Mouse (Mus musculus): ENCODE results near the gene Tmed11.
"Not testable (repeated sequence)": the region's sequence is repeated elsewhere in the genome, so short reads cannot be mapped to it uniquely, and the experiment has no call there.

Gene Tmed11

GRCm38 (mm10) chr5:108795263-108795662 is at the start of gene Tmed11:
Gene Tmed11, minus strand, starts transcription at chr5:108795363.
- DNase-seq (ENCODE audit: low read depth, low spot score), result not testable (repeated sequence)

DNA sequence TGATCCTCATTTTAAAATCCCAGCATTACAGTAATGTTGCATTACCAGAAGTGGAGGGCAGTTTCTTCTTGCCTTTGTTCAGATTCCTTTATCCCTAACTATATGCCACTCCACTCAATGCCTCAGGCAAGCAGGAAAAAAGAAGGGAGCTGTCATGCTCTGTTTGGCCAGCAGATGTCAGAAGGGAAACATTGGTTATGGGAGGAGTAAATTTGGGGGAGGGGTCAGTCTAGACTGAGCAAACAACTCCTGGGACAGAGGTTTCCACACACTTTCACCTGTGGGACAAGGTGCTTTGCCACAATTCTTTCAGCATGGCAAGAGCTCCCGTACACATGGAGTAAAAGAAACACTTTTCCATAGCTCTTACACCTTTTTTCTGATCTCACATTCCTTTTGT is 41.0 kb upstream of the Tmed11 start:
- DNase-seq (ENCODE audit: low read depth, low spot score), result no peak

GRCm38 (mm10) chr5:108823276-108823675 is 28.1 kb upstream of the Tmed11 start:
- DNase-seq (ENCODE audit: low read depth, low spot score), result no peak

- not testable (repeated sequence) for DNase-seq (ENCODE audit: low read depth, low spot score)
Measured at GRCm38 (mm10) chr5:108808750-108809149, 13.6 kb upstream of the Tmed11 start, which contains the start of gene Vmn2r8. Gene Vmn2r8, minus strand, starts transcription at chr5:108808850.

DNA sequence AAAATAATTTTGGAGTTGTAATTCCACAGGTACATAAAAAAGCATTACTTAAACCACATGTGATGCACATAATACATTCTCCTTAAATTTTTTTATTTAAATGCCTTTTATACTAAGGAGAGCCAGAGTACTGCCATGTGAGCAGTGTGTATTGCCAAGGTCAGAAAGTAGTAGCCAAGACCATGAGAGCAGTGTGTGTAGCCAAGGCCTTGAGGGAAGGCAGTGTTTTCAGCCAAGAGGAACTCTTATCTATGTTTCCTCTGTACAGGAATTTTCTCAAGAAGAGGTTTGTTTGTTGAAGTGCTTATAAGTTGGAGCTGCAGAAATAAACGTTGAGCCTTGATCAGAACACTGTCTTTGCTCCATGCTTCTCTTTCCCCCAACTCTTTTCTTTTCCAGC is 8.5 kb upstream of the Tmed11 start:
- DNase-seq (ENCODE audit: low read depth, low spot score), result no peak

- DNase-seq (ENCODE audit: low read depth, low spot score), result not testable (repeated sequence)
Measured at GRCm38 (mm10) chr5:108790385-108790784, 4.8 kb downstream of the Tmed11 start.

DNA sequence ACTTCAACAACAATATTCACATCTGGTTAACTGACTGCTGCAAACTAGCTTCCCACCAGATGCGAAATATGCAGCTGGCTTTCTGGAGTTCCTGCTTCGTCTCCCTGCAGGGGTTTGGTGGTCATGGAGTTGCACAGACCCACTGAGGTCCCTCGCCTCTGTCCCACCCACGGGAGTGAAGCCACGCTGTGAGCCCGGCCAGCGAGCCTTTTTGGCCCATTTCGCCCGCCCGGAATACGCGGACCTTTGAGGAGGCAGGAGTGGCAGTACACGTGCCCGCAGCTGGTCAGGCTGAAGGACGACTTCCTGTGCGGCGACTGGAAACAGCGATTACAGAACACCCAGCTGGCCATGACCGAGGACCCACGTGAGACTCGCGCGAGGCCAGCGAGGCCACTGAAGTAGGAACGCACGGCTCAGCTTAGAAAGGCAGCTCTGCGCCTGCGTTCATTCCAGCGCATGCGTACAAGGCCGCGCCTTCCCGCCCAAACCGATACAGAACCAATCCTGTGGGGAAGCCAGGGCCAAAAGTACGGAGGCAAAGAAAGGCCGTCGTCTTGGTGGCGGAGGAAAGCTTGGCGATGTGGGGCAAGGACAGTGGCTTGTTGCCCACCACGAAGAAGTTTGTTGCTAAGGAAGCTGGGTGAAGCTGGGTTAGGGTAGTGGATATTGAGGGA is 20.4 kb downstream of the Tmed11 start, which contains the start of gene Rnf212:
Gene Rnf212, minus strand, starts transcription at position 353 of the 677 bp plus-strand sequence.
- DNase-seq (ENCODE audit: low read depth, low spot score), result no peak

- no peak for DNase-seq (ENCODE audit: low read depth, low spot score)
Measured at GRCm38 (mm10) chr5:108760002-108760401, 35.2 kb downstream of the Tmed11 start.

- no peak for DNase-seq (ENCODE audit: low read depth, low spot score)
Measured at GRCm38 (mm10) chr5:108758396-108758795, 36.8 kb downstream of the Tmed11 start.

DNA sequence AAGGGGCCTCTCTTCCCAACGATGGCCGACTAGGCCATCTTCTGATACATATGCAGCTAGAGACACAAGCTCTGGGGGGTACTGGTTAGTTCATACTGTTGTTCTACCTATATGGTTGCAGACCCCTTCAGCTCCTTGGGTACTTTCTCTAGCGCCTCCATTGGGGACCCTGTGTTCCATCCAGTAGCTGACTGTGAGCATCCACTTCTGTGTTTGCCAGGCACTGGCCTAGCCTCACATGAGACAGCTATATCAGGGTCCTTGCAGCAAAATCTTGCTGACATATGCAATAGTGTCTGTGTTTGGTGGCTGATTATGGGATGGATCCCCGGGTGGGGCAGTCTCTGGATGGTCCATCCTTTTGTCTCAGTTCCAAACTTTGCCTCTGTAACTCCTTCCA is 43.9 kb downstream of the Tmed11 start:
- not testable (repeated sequence) for DNase-seq (ENCODE audit: low read depth, low spot score)

GRCm38 (mm10) chr5:108750328-108751210 is 44.6 kb downstream of the Tmed11 start:
- DNase-seq (ENCODE audit: low read depth, low spot score), result no peak

DNA sequence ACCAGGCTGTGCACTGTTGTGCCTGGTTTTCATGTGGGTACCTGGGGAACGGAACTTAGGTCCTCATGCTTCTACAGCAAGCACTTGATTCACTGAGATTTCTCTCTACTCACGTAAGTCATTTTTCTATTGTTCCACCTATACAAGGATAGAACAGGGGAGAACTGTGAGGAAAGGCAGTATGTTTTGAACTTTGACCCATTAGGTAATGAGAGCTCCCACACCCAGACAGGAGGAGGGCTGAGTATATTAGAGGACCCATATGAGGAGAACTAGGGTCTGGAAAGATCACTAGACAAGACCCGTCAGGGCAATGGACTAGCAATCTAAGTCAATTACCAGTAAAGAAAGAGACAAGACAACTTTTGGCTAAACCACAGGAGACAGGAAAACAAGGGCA is 50.5 kb downstream of the Tmed11 start:
- no peak for DNase-seq (ENCODE audit: low read depth, low spot score)

GRCm38 (mm10) chr5:108743856-108744255 is 51.3 kb downstream of the Tmed11 start:
- no peak for DNase-seq (ENCODE audit: low read depth, low spot score)

GRCm38 (mm10) chr5:108742596-108742995 is 52.6 kb downstream of the Tmed11 start:
- no peak for DNase-seq (ENCODE audit: low read depth, low spot score)

- no peak for DNase-seq (ENCODE audit: low read depth, low spot score)
Measured at GRCm38 (mm10) chr5:108741844-108742243, 53.3 kb downstream of the Tmed11 start.

DNA sequence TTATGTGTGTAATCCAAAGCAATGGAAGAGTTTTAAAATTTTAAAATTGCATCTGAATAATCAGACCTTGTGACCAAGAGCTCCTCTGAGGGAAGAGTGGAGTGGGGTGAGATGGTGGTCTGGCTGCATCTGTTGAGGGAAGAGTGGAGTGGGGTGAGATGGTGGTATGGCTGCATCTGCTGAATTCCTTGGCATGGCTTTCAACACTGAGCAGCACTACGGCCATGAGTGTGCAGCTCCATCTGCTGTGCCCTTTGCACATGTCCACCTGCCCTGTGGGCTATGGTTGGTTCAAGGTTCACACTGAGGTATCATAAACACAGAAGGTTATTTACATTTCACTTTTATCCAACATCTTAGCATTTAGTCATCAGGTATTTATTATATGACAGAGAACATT is 67.7 kb downstream of the Tmed11 start:
- DNase-seq (ENCODE audit: low read depth, low spot score), result no peak
